Mouse (Mus musculus): ENCODE results near the gene Epas1. TPM values are rescaled to one million over a fixed set of nuclear protein-coding genes. Genes with fewer than 3 reads are reported as not detected.

Epas1 gene
- polyA plus RNA-seq, 1 experiment = 3.0 TPM

- Histone ChIP-seq H3K4me1 (ENCODE audit: control insufficient read depth, insufficient read depth, low read length) (no peaks in the 10 kb centered on the region), H3K4me3 (ENCODE audit: insufficient read depth, low read length) (no peak overlapping the region), H3K27ac (ENCODE audit: insufficient read depth, low read length) (no peak overlapping the region)
- no peak for TF ChIP-seq CTCF (IDR thresholded peaks at IDR 0.05; ENCODE audit: borderline replicate concordance, insufficient read depth, low read length)
- no peak for TF ChIP-seq POLR2A (IDR thresholded peaks at IDR 0.05; ENCODE audit: low read depth, low read length)
These were observed 47.8 kb downstream of the Epas1 start for GRCm38 (mm10) chr17:86801213-86801815.

- Histone ChIP-seq H3K4me1 (ENCODE audit: control insufficient read depth, insufficient read depth, low read length) (no peaks in the 10 kb centered on the region), H3K27ac (ENCODE audit: insufficient read depth, low read length) (no peak overlapping the region), H3K4me3 (ENCODE audit: insufficient read depth, low read length) (no peak overlapping the region)
- TF ChIP-seq CTCF (IDR thresholded peaks at IDR 0.05; ENCODE audit: borderline replicate concordance, insufficient read depth, low read length) = no peak
- TF ChIP-seq POLR2A (IDR thresholded peaks at IDR 0.05; ENCODE audit: low read depth, low read length) = no peak
These were observed 48.4 kb downstream of the Epas1 start for GRCm38 (mm10) chr17:86801876-86802275.

- Histone ChIP-seq H3K4me1 (ENCODE audit: control insufficient read depth, insufficient read depth, low read length) (no peaks in the 10 kb centered on the region), H3K4me3 (ENCODE audit: insufficient read depth, low read length) (no peak overlapping the region), H3K27ac (ENCODE audit: insufficient read depth, low read length) (no peak overlapping the region)
- TF ChIP-seq POLR2A (IDR thresholded peaks at IDR 0.05; ENCODE audit: low read depth, low read length) (no peak), CTCF (IDR thresholded peaks at IDR 0.05; ENCODE audit: borderline replicate concordance, insufficient read depth, low read length) (peak; percentile 48; the same call in 1 of the 2 replicates)
These were observed 49.0 kb downstream of the Epas1 start for GRCm38 (mm10) chr17:86802351-86802985.

- H3K27ac ChIP-seq (ENCODE audit: insufficient read depth, low read length) = no peak overlapping the region
- no peak for TF ChIP-seq POLR2A (IDR thresholded peaks at IDR 0.05; ENCODE audit: low read depth, low read length)
- no peak for TF ChIP-seq CTCF (IDR thresholded peaks at IDR 0.05; ENCODE audit: borderline replicate concordance, insufficient read depth, low read length)
- H3K4me3 ChIP-seq (ENCODE audit: insufficient read depth, low read length) = no peak overlapping the region
- H3K4me1 ChIP-seq (ENCODE audit: control insufficient read depth, insufficient read depth, low read length) = no peaks in the 10 kb centered on the region
These were observed 49.6 kb downstream of the Epas1 start for GRCm38 (mm10) chr17:86803147-86803546.

GRCm38 (mm10) chr17:86803653-86804052 is 50.2 kb downstream of the Epas1 start:
- Histone ChIP-seq H3K27ac (ENCODE audit: insufficient read depth, low read length) (no peak overlapping the region), H3K4me1 (ENCODE audit: control insufficient read depth, insufficient read depth, low read length) (no peaks in the 10 kb centered on the region)
- no peak for TF ChIP-seq POLR2A (IDR thresholded peaks at IDR 0.05; ENCODE audit: low read depth, low read length)
- no peak for TF ChIP-seq CTCF (IDR thresholded peaks at IDR 0.05; ENCODE audit: borderline replicate concordance, insufficient read depth, low read length)

GRCm38 (mm10) chr17:86812029-86812428 is 58.5 kb downstream of the Epas1 start:
- Histone ChIP-seq H3K4me1 (ENCODE audit: control insufficient read depth, insufficient read depth, low read length) (no peaks in the 10 kb centered on the region), H3K4me3 (ENCODE audit: insufficient read depth, low read length) (no peak overlapping the region), H3K27ac (ENCODE audit: insufficient read depth, low read length) (no peak overlapping the region)
- TF ChIP-seq POLR2A (IDR thresholded peaks at IDR 0.05; ENCODE audit: low read depth, low read length) = no peak
- TF ChIP-seq CTCF (IDR thresholded peaks at IDR 0.05; ENCODE audit: borderline replicate concordance, insufficient read depth, low read length) = no peak

More at GRCm38 (mm10) chr17:86803653-86804052, 50.2 kb downstream of the Epas1 start:
- H3K4me3 ChIP-seq (ENCODE audit: insufficient read depth, low read length) = no peak overlapping the region

- no peak for TF ChIP-seq CTCF (IDR thresholded peaks at IDR 0.05; ENCODE audit: borderline replicate concordance, insufficient read depth, low read length)
- no peak for TF ChIP-seq POLR2A (IDR thresholded peaks at IDR 0.05; ENCODE audit: low read depth, low read length)
These were observed 60.8 kb downstream of the Epas1 start for GRCm38 (mm10) chr17:86814320-86814719.

GRCm38 (mm10) chr17:86815016-86815865 is 61.7 kb downstream of the Epas1 start:
- no peaks in the 10 kb centered on the region for H3K4me1 ChIP-seq (ENCODE audit: control insufficient read depth, insufficient read depth, low read length)
- H3K27ac ChIP-seq (ENCODE audit: insufficient read depth, low read length) = no peak overlapping the region
- no peak for TF ChIP-seq POLR2A (IDR thresholded peaks at IDR 0.05; ENCODE audit: low read depth, low read length)
- H3K4me3 ChIP-seq (ENCODE audit: insufficient read depth, low read length) = no peak overlapping the region

More at GRCm38 (mm10) chr17:86814320-86814719, 60.8 kb downstream of the Epas1 start:
- Histone ChIP-seq H3K4me1 (ENCODE audit: control insufficient read depth, insufficient read depth, low read length) (no peaks in the 10 kb centered on the region), H3K27ac (ENCODE audit: insufficient read depth, low read length) (no peak overlapping the region), H3K4me3 (ENCODE audit: insufficient read depth, low read length) (no peak overlapping the region)

- Histone ChIP-seq H3K4me1 (ENCODE audit: control insufficient read depth, insufficient read depth, low read length) (no peaks in the 10 kb centered on the region), H3K27ac (ENCODE audit: insufficient read depth, low read length) (no peak overlapping the region), H3K4me3 (ENCODE audit: insufficient read depth, low read length) (no peak overlapping the region)
- TF ChIP-seq CTCF (IDR thresholded peaks at IDR 0.05; ENCODE audit: borderline replicate concordance, insufficient read depth, low read length) (no peak), POLR2A (IDR thresholded peaks at IDR 0.05; ENCODE audit: low read depth, low read length) (no peak)
These were observed 68.7 kb downstream of the Epas1 start for GRCm38 (mm10) chr17:86822017-86822737.

Measured in embryonic fibroblast, embryonic 13.5 days (primary cell).